Mouse (Mus musculus) telencephalon, adult 2 months (tissue): Measurements from ENCODE around the gene Ppp1r12b.

Experiments used
- DNase-seq: peaks from one replicate; pipeline ENCODE4 v3.0.0-alpha.2; 2011; ENCODE audit warnings: low read depth, low spot score

Gene Ppp1r12b

DNA sequence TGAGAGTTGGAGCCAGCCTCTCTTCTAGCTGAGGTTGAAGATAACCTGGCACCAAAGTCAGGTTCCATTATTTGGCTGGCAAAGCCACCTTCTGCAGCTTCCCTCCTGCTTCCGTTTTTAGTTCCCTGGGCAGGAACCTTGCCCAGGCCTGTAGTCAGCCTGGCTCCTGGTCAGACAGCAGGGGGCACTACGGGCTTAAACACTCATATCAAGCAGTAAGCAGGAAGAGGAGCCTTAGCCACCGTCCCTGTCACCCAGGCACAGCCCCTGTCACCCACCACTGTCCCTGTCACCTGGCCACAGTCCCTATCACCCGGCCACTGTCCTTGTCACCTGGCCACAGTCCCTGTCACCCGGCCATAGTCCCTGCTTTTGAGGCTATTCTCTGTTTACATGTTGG, 230.5 kb downstream of the Ppp1r12b start:
- DNase-seq = peak; percentile 29

- DNase-seq = no peak
Measured at GRCm38 (mm10) chr1:134722891-134723290, 232.9 kb downstream of the Ppp1r12b start.

GRCm38 (mm10) chr1:134721486-134721885, 234.3 kb downstream of the Ppp1r12b start:
- DNase-seq = no peak

- DNase-seq = peak; percentile 31
Measured at GRCm38 (mm10) chr1:134719718-134720304, 235.9 kb downstream of the Ppp1r12b start.

DNA sequence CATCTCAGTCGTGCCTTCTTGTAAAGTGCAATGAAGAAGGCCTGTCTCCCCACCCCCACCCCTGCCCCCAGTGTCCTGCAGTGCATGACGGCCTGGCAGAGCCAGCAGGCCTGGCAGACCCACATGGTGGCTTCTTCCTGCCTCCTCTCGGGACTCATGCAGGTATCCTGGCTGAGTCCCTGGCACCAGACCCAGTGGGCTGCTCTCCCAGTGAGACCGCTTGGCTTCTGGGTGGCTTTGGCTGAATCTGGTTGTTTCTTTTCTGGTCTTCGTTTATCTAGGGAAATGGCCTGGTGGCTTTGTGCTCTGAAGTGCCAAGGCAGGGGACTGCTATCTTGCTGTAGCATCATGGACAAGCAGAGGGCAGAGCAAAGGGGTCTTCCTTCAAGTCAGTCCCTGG, 240.7 kb downstream of the Ppp1r12b start:
- no peak for DNase-seq

DNA sequence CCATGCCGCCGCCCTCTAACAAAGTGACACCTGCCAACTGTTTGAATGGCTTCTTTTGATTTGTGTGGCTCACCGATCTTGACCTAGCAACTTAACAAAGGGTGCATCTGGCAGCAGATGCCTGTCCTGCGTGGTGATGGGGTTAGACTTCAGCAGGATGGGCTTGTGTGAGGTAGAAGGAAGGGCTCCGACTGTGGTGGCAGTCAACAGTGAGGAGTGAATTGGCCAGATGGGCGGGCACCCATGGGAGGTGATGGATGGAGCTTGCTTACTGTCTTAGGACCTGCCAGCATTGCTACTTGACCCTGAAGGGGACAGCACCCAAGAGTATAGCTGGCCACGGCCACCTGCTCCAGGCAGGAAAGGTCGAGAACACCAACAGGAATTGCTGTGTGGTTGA, 241.6 kb downstream of the Ppp1r12b start:
- no peak for DNase-seq

DNA sequence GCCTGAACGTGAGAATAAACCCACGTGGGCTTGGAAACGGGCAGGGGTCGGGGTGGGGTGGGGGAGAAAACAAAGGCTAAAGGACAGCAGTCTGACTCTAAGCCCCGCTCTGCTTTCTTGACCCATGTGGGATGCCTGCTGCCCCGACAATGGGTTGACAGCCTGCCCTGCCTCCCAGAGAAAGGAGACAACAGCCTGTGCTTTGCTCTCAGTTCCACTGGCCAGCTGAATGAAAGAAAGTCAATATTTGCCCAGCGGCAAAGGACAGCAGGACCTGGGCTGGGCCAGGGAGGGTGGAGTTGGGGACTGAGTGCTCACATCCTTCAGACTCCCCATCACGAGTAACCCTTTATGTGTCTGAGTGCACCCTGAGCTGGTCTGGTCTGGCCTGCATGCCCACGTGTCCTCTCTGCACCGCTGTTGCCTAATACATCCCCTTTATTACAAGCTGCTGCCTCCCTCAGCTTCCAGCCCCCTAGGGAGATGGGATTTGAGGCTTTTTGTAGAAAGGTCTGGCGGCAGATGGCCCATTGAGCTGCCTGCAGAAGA, 242.2 kb downstream of the Ppp1r12b start:
- no peak for DNase-seq

DNA sequence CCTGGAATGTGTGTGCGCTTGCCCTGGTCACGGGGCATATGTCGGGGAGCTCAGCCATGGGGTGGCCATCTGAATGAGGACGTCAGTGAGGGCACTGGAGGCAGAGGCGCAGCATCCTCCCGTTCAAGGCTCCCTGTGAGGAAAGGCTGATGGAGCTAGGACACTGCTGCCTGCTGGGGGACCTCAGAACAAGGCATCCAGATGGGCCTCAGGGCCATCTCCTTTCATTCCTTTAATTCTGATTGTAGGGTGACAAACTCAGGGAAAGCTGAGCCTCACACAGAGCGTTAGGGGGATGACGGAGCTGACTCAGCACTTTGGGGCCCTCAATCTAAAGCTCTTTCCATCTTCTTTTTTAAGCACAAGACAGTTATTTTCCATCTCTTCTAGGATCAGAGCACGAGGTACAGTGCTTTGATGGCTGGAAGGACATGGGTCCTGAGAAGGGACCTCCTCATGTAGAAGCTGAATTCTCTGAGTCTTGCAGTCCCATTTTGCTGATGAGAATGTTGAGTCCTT, 242.9 kb downstream of the Ppp1r12b start:
- DNase-seq = no peak

DNA sequence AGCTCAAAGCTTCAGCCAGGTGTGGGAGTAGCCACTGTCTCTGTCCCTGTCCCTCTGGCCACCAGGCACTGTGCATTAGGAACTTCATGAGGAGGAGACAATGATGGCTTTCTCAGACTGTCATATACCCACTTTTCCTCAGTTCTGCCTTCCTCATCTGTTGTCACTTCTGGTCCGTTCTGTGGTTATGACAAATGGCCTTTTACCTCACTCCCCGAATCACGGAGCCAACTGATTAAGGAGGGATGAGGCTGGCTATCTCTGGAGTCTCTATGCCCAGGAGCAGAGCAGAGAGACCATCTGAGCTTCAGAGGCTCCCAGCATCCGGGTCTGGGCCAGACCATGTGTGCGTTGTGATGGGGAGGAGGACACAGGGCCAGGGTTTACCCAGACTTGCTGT, 244.1 kb downstream of the Ppp1r12b start:
- no peak for DNase-seq

DNA sequence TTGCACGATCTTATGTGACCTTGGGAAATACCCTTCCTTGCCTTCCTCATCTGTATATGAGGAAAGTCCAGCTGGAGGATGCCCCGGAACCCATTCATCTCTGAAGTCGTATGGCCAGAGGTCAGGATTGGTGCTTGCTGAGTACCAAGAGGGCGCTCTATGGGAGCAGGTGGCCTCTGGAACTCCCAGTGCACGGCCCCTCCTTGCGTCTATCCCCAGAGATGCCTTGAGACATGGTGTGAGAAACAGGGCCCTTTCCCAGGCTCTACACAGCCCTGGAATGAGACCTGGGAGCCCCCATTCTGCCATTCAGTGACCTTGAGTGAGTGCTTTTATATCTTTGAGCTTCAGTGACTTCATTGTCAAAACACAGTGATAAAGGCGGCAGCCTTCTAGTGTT, 244.7 kb downstream of the Ppp1r12b start:
- no peak for DNase-seq

- DNase-seq = no peak
Measured at GRCm38 (mm10) chr1:134709411-134710306, 246.1 kb downstream of the Ppp1r12b start.

- no peak for DNase-seq
Measured at GRCm38 (mm10) chr1:134708801-134709385, 246.8 kb downstream of the Ppp1r12b start.

GRCm38 (mm10) chr1:134708274-134708673, 247.5 kb downstream of the Ppp1r12b start:
- no peak for DNase-seq

DNA sequence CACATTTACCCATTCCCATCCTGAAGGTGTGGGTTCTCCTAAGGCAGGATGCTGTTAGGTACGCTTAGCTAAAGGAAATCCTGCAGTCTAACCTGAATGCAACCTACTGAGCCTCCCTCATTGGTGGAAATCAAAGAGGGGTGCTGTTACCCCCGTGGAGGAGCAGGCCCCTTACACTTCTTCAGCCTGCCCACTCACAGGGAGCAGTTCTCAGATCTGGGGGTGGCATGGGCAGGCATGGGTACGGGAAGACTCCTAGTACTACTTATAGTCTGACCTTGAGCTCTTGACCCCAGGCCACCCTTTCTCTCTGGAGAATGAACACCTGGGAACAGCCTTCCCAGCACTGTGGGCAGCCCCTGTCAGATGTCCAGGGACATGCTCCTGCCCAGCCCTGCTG, 248.2 kb downstream of the Ppp1r12b start:
- no peak for DNase-seq

- DNase-seq = no peak
Measured at GRCm38 (mm10) chr1:134706549-134706948, 249.2 kb downstream of the Ppp1r12b start.
